Mouse (Mus musculus) spleen, adult 18-20 months (tissue): ENCODE measurements around the gene Zfp953.
"Not testable (repeated sequence)": the region's sequence is repeated elsewhere in the genome, so short reads cannot be mapped to it uniquely, and the experiment has no call there.

ENCODE experiments used
- DNase-seq, 2 experiments: peaks; one replicate each; pipeline ENCODE4 v3.0.0; 2022; ENCODE audit warnings: mixed read lengths in 2 of 2

The Zfp953 gene

DNA sequence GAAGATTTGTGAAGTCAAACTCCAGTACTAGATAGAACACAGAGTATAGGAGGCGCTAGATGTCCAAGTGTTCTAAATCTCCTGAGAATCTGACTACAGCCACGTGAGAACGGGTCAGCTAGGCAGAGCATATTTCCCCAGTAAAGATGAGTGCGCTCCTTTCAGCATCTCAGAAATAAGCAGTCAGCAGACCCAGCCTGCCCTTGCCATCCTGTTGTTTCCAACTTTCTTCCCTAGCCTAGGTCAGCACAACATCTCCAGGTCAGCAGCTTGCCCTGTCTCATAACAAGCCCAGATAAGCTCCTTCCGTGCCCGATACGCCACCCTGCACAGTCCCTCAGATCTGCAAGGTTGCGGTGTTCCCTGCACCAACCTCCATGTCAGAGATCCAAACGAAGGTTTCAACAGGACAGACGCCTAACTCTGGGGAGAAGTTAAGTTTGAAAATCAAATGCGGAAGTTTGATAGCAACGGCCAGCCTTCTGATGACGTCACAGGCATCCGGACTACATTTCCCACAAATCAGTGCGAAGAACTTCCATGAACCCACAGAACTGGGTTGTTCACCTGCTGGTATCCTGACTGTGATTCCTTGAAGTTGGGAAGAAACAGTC is at the start of gene Zfp953, which contains the start of gene Gm28044:
Gene Zfp953, minus strand, starts transcription at position 475 of the 614 bp plus-strand sequence.
Gene Gm28044, minus strand, starts transcription at position 406 of the 614 bp plus-strand sequence.
- DNase-seq = peak; percentile 76 to 88

DNA sequence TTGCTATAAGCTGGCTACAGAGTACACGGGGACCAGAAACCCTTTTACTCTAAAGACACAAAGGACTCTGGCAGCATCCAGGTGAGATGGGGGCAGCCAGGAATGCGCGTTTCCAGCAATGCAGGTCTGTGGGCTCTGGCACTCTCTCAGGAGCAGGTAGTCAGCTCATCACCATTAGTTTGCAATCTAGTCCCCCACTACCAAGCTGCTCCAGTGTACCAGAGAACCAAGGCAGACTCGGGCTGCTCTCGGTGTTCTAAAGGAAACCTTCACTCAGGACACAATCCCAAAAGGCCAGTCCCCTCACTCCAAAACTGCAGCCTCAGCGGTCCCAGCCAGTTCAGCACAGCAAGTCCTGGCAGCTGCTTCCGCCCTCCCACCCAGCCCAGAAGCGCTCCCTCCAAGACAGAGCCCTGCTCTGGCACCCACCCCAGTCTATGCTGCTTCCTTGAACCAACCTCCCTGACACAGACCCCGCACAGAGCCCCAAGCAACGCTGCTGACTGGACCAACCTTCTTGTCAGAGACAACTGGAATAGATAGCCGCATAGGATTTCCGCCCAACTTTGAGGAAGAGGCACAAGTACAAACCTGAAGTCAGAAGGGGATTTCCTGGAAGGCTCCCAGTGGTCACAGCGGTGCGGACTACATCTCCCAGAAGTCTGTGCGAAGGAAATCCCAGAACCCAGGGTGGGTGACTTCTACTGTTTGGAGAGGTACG is 38.9 kb upstream of the Zfp953 start, which contains the start of gene Zfp429:
Gene Zfp429, minus strand, starts transcription at position 637 of the 721 bp plus-strand sequence.
- DNase-seq = peak; percentile 60 to 71

DNA sequence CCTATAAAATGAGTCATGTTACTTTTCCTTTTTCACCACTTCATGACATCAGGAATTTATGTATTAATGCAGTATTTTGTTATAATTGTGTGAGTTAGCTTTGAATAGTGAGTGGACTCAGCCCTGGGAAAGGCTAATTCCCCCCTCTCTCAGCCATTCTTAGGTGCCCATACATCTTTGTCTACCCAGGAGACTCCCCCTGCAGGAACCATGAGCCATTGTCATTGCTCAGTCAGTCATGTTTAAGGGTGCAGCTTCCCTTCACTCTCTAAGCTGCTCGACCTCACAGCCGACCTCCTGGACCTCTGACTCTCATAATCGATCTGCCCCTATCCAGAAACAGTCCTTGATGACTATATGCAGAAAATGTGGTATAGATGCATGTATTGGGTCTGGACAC is 15.8 kb upstream of the Zfp953 start:
- not testable (repeated sequence) for DNase-seq

DNA sequence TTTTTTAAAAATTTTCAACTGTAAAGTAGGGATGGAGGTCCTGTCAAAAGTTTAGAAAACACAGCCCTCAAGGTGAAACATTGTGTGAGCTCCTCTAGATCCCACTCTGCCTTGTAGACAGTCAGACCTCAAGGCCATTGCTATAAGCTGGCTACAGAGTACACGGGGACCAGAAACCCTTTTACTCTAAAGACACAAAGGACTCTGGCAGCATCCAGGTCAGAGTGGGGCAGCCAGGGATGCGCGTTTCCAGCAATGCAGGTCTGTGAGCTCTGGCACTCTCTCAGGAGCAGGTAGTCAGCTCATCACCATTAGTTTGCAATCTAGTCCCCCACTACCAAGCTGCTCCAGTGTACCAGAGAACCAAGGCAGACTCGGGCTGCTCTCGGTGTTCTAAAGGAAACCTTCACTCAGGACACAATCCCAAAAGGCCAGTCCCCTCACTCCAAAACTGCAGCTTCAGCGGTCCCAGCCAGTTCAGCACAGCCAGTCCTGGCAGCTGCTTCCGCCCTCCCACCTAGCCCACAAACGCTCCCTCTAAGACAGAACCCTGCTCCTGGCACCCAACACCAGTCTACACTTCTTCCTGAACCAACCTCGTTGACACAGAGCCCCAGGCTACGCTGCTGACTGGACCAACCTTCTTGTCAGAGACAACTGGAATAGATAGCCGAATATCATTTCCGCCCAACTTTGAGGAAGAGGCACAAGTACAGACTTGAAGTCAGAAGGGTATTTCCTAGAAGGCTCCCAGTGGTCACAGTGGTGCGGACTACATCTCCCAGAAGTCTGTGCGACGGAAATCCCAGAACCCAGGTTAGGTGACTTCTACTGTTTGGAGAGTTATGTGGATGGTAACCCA is 14.9 kb upstream of the Zfp953 start, which contains the start of the genes Gm28041 and Zfp456:
Gene Gm28041, minus strand, starts transcription at position 684 of the 862 bp plus-strand sequence.
Gene Zfp456, minus strand, starts transcription at position 761 of the 862 bp plus-strand sequence.
- DNase-seq = peak; percentile 72 to 81

DNA sequence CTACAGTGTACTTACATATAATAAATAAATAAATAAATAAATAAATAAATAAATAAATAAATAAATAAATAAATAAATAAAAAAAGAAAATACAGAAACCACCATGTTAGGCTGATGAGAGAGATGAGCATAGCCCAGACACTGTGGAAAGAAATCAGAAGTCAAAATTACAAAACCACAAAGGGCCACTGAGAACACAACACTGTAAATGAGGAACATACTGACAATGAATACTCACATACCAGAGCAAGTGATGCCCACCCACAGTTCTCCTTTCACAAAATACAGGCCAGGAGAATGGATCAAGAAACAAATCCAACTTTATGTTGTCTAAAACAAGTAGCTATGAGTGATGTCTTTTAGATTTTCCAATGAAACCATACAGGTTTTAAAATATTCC is 8.6 kb downstream of the Zfp953 start:
- DNase-seq = no peak

DNA sequence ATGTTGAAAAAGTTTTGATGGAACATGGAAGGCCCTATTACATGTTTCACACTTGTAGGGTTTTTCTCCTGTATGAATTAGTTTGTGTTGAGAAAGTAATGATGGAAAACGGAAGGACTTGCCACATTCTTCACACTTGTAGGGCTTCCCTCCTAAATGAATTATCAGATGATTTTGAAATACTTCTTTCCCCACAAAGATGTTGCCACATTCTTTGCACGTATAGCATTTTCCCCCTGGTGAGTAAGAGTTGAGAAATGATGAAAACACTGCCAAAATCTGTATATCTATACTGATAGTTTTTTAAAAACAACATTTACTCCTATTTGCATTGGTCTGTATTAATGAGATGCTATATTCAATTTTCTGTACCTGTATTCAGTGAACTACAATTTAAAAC is 17.0 kb downstream of the Zfp953 start:
- no peak for DNase-seq

DNA sequence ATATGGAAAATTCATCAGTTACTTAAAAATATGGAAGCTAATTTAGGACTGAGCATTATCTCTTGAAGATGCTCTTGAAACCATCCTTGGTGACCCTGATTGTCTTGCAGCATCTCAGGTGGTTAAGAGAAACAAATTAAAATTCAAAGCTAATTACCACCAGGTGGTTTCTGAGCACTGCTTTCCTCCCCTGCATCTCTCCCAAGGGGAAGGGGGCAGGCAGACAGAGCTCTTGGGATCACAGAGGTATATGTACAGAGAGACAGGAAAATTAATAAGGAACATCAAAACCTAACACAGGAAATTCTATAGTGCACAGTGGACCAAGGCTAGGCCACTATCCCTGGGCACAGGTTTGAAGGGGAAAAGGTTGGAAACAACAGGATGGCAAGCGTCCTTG is 27.5 kb downstream of the Zfp953 start:
- no peak for DNase-seq

DNA sequence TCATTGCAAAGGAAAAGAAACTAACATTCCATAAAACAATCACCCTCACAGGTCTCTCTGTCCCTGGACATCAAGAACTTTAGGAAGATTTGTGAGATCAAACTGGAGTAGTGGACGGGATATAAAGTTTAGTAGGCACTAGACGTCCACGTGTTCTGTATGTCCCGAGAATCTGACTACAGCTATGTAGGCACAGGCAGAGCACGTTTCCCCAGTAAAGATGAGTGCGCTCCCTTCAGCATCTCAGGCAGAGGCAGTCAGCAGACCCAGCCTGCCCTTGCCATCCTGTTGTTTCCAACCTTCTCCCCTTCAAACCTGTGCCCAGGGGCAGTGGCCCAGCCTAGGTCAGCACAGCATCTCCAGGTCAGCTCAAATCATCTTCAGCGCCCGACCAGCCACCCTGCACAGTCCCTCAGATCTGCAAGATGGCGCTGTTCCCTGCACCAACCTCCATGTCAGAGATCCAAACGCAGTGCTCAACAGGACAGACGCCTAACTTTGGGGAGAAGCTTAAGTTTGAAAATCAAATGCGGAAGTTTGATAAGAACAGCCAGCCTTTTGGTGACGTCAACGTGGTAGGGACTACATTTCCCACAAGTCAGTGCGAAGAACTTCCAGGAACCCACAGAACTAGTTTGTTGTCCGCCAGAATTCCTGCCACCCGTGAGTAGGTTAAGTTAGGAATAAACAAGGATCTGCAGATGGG is 28.2 kb downstream of the Zfp953 start, which contains the start of gene Zfp595:
Gene Zfp595, minus strand, starts transcription at position 552 of the 706 bp plus-strand sequence.
- DNase-seq = peak; percentile 66 to 80

DNA sequence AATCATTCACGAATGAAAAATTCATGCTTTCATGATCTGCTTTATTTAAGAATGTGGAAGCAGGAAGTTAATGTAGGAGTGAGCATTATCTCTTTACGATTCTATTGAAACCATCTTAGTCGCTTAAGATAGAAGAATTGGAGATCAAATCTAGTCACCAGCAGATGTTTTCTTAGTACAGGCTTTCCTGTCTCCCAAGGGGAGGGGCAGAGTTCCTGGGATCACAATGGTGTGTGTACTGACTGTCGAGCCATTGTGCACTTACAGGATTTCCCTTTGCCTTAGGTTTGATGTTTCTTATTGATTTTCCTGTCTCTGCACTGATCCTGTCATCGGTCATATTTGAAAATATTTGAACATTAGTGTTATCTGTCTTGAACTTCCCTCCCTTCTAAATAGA is 53.7 kb downstream of the Zfp953 start:
- no peak for DNase-seq

DNA sequence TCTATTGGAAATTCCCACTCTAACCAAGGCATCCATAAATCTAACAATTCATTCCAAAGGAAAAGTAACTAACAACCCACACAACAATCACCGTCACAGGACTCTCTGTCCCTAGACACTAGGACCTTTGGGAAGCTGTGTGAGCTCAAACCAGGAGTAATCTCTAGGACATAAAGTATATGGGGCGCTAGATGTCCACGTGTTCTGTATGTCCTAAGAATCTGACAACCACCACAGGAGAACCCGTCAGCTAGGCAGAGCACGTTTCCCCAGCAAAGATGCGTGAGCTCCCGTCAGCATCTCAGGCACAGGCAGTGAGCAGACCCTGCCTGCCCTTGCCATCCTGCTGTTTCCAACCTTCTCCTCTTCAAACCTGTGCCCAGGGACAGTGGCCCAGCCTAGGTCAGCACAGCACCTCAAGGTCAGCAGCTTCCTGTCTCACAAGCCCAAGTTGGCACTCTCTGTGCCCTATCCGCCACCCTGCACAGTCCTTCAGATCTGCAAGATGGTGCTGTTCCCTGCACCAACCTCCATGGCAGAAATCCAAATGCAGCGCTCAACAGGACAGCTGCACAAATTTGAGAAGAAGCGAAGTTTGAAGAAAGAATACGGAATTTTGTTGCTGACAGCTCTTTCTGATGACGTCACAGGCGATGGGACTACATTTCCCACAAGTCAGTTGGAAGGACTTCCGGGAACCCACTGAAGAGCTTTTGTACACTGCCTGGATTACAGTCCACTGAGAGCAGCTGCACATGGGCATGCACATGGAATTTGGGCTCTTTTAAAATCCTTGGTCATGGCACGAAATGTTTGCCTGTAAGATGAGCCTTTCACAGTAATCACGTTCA is 54.4 kb downstream of the Zfp953 start, which contains the start of gene Zfp457:
Gene Zfp457, minus strand, starts transcription at position 664 of the 851 bp plus-strand sequence.
- peak; percentile 61 to 84 for DNase-seq
